In genomic region chr4:150281018-150281761, GRCm38 (mm10) we compare ENCODE assay signal across 8 mouse cellular contexts. TPM values are rescaled to one million over a fixed set of nuclear protein-coding genes. Genes with fewer than 3 reads are reported as not detected.
A peak's percentile ranks its signal among the peaks of the same experiment; 100 is the strongest.
DNase-seq lines count a peak whose midpoint lies in the region; ATAC-seq and TF ChIP-seq lines count a peak whose summit lies in the region.

Gene Rere, plus strand, starts transcription at chr4:150281646.

- TF ChIP-seq POLR2A in bone marrow, adult 2 months (IDR thresholded peaks at IDR 0.05; ENCODE audit: borderline replicate concordance, control insufficient read depth, low read depth, low read length) = peak; percentile 85; the same call in 1 of the 2 replicates

- H3K9ac ChIP-seq in embryonic facial prominence, embryonic 15.5 days = peak within 1 kb of the TSS; percentile 96
- peak within 1 kb of the TSS; percentile 97 for H3K9ac ChIP-seq in kidney, embryonic 14.5 days (ENCODE audit: low read depth, low read length)
- peak within 1 kb of the TSS; percentile 88 for H3K9ac ChIP-seq in limb, embryonic 15.5 days

- ATAC-seq in embryonic facial prominence, embryonic 15.5 days (ENCODE audit: insufficient number of reproducible peaks, low FRiP score, low TSS enrichment, low read depth) = peak; percentile 98
- peak; percentile 97 for ATAC-seq in kidney, embryonic 14.5 days (ENCODE audit: low FRiP score, low TSS enrichment)
- peak; percentile 99 for ATAC-seq in limb, embryonic 15.5 days (ENCODE audit: insufficient number of reproducible peaks, low FRiP score, low TSS enrichment, low read depth)

- WGBS in bone marrow, adult 2 months = under 1% methylated on average over 60 of the region's 60 CpGs
- under 1% methylated on average over 50 of the region's 60 CpGs for WGBS in embryonic facial prominence, embryonic 15.5 days
- under 1% methylated on average over 47 of the region's 60 CpGs for WGBS in kidney, embryonic 14.5 days
- WGBS in limb, embryonic 15.5 days = under 1% methylated on average over 58 of the region's 60 CpGs

- no peak for TF ChIP-seq CTCF in bone marrow, adult 2 months (IDR thresholded peaks at IDR 0.05; ENCODE audit: control insufficient read depth, insufficient read depth, low read length)

- H3K36me3 ChIP-seq in embryonic facial prominence, embryonic 15.5 days = no peaks in the 10 kb centered on the region
- H3K36me3 ChIP-seq in kidney, embryonic 14.5 days (ENCODE audit: control insufficient read depth, insufficient read depth, low read length) = no peaks in the 10 kb centered on the region
- no peaks in the 10 kb centered on the region for H3K36me3 ChIP-seq in limb, embryonic 15.5 days

- H3K4me3 ChIP-seq in bone marrow, adult 2 months (replicated peaks; ENCODE audit: control insufficient read depth, low read depth, low read length) = peak within 1 kb of the TSS; percentile 82
- peak within 1 kb of the TSS; percentile 98 for H3K4me3 ChIP-seq in embryonic facial prominence, embryonic 15.5 days (replicated peaks)
- peak within 1 kb of the TSS; percentile 90 for H3K4me3 ChIP-seq in kidney, embryonic 14.5 days (ENCODE audit: low read length)
- peak within 1 kb of the TSS; percentile 98 for H3K4me3 ChIP-seq in limb, embryonic 15.5 days

- peak; percentile 96 for DNase-seq in 416B (ENCODE audit: low read depth)
- DNase-seq in heart, adult 9 months (ENCODE audit: low spot score in 2 of 2) = peak; percentile 96 to 97
- DNase-seq in monocyte, adult 2 months (ENCODE audit: low read depth in 1 of 2, low spot score in 2 of 2) = peak; percentile 93 to 97
- DNase-seq in spleen, postnatal 36 days (ENCODE audit: low spot score in 2 of 2) = peak; percentile 95

- H3K27ac ChIP-seq in bone marrow, adult 2 months (ENCODE audit: control insufficient read depth, insufficient read depth, low read depth, low read length, poor library complexity) = peak within 1 kb of the TSS; percentile 58
- H3K27ac ChIP-seq in embryonic facial prominence, embryonic 15.5 days (replicated peaks) = peak within 1 kb of the TSS; percentile 99
- H3K27ac ChIP-seq in kidney, embryonic 14.5 days (ENCODE audit: low read depth, low read length) = peak within 1 kb of the TSS; percentile 99
- peak within 1 kb of the TSS; percentile 99 for H3K27ac ChIP-seq in limb, embryonic 15.5 days

- H3K27me3 ChIP-seq in embryonic facial prominence, embryonic 15.5 days = no peaks in the 10 kb centered on the region
- no peaks in the 10 kb centered on the region for H3K27me3 ChIP-seq in kidney, embryonic 14.5 days (ENCODE audit: control insufficient read depth, insufficient read depth, low read length)
- H3K27me3 ChIP-seq in limb, embryonic 15.5 days = no peaks in the 10 kb centered on the region

- H3K4me1 ChIP-seq in bone marrow, adult 2 months (ENCODE audit: control insufficient read depth, insufficient read depth, low read length) = no peaks in the 10 kb centered on the region; the same call in none of the 2 replicates
- peaks cover 19% of the 10 kb centered on the region for H3K4me1 ChIP-seq in embryonic facial prominence, embryonic 15.5 days
- H3K4me1 ChIP-seq in kidney, embryonic 14.5 days (ENCODE audit: control insufficient read depth, insufficient read depth, low read length) = peaks cover 21% of the 10 kb centered on the region
- H3K4me1 ChIP-seq in limb, embryonic 15.5 days = peaks cover 19% of the 10 kb centered on the region

- peak within 1 kb of the TSS; percentile 65 for H3K4me2 ChIP-seq in embryonic facial prominence, embryonic 15.5 days (replicated peaks)
- peak within 1 kb of the TSS; percentile 60 for H3K4me2 ChIP-seq in kidney, embryonic 14.5 days (replicated peaks; ENCODE audit: low read depth, low read length)
- peak within 1 kb of the TSS; percentile 66 for H3K4me2 ChIP-seq in limb, embryonic 15.5 days

- no peaks in the 10 kb centered on the region for H3K9me3 ChIP-seq in embryonic facial prominence, embryonic 15.5 days (replicated peaks)
- no peaks in the 10 kb centered on the region for H3K9me3 ChIP-seq in kidney, embryonic 14.5 days (ENCODE audit: control insufficient read depth, low read length)
- no peaks in the 10 kb centered on the region for H3K9me3 ChIP-seq in limb, embryonic 15.5 days

RNA-seq across cellular contexts. Expression of gene Rere, which starts in this region (rescaled TPM):
- polyA plus RNA-seq in bone marrow, adult 2 months (2011; ENCODE audit: insufficient read depth, insufficient read length, low replicate concordance, missing spikeins) = 31.8 and 61.3 TPM in 2 replicates
- 26.5 and 27.2 TPM in 2 replicates for polyA plus RNA-seq in embryonic facial prominence, embryonic 15.5 days (2015; fragmentation: Nextera tagmentation; extraction: Ambion mirVana)
- polyA plus RNA-seq in kidney, embryonic 14.5 days (2014; fragmentation: Nextera tagmentation; extraction: Ambion mirVana) = 31.2 and 49.9 TPM in 2 replicates
- polyA plus RNA-seq in limb, embryonic 15.5 days (2015; fragmentation: Nextera tagmentation; extraction: Ambion mirVana) = 18.4 and 19.7 TPM in 2 replicates

Comparison
In these comparisons a context has a peak if more than half of its experiments do, and no peak if none do; other contexts are left out.
1. Peak in every context shown above with its lines: DNase-seq, ATAC-seq, H3K4me3 ChIP-seq and H3K27ac ChIP-seq.